Mouse (Mus musculus) kidney, postnatal 36 days (tissue): Measurements from ENCODE around the gene Tecta.

Experiments
- DNase-seq, 2 experiments: peaks; one replicate each; pipeline ENCODE4 v3.0.0; 2021 to 2022; ENCODE audit warnings: mixed read lengths in 2 of 2

The Tecta gene

DNA sequence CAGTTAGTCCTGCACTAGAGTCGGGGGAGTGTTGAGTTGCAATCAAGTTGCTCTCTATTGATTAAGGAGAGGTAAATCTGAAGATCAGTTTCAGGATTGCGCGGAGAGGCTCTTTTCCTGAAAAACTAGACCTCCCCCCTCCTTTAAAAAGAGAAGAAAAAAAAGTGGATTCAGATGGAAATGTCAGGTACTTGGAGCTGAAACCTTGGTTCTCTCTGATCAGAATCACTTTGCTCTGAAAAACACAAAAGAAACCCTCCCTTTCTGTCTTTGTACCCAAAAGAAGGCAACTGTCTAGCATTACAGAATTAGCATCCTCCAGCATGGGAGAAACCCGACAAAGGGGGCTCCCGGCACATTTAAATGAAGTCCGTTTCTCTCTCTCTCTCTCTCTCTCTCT lies at the start of gene Tecta:
Gene Tecta, minus strand, starts transcription at position 101 of the 400 bp plus-strand sequence.
- DNase-seq: no peak

DNA sequence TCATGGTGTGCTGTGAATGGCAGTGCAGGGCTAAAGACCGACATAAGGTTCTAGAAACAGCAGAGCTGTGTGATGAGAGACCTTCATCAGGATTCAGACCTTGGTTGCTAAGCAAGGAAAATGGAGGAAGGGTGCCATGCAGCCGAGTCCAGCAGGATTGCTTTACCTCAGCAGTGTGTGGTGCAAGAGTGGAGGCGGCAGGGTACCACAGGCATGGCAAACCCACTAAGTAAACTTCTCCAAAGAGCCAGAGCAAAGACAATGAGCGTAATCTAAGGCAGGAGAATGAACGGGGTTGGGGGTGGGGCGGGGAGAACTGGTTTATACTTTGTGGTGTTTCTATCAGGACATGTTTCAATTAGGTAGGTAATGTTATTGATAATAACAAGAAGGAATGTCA lies 49.3 kb upstream of the Tecta start:
- no peak for DNase-seq

DNA sequence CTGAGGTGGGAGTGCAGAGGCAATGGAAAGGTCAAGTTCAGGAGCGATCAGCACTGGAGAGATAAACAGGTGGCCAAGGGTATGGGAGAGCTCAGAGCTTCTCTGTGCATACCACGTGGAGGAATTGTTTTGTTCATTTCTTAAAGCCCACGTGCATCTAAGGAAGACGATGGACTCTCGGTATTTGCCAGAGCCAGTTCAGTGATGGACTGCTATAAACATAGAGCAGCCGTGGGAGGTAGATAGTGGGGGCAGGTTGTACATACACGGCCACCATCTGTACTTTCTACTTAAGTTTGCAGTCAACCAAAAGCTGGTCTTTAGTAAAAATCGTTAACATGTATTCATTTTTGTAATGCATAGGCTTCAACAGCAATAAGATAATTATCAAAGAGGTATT lies 42.4 kb upstream of the Tecta start:
- no peak for DNase-seq

DNA sequence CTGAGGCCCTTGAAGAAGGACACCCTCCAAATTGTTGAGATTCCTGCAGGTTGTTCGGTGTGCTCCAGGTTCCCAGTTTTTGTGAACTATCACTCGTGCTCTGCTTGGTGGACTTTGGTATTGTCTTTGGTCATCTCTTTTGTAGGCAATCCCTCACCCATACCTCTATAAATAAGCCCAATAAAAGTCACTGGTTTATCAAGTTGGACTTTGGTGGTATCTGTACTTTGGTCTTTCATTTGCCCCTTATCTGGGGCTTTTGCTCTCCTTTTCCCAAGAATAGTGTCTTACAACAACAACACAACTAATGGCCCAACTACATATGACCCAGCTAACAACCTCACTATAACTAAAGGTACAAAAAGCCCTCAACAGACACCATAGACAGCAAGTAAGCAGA lies 41.5 kb upstream of the Tecta start:
- DNase-seq: no peak

DNA sequence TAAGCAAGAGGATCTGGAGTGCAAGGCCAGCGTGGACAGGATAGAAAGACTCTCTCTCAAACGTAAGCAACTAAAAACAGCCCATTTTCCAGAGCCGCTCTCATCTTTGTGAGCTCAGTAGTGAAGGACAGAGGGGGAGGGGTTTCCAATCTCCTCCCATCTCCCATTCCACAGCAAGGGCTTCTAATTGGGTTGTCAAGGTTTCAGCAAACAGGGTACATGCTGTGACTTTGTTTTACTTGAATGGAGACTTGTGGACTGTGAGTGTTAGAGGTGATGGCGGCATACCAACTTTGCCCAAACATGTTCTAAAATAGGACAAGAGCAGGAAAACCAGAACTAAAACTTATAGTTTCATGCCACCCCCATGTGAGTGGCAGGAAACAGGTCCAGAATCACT lies 39.7 kb upstream of the Tecta start:
- DNase-seq: no peak

DNA sequence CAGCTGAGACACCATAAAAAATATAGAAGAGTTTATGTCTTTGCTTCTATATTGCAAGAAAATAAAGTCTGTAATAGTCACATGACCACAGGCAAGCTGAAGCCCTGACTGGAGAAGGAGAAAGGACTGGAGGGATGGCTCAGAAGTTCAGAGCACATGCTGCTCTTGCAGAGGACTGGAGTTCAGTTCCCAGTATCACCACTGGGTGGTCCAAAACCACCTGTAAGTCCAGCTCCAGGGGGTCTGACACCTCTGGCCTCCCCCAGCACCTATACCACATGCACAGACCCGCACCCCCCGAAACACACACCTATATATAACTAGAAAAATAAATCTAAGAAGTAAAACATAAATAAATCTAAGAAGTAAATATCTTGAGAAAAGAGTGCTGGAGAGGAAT lies 32.4 kb upstream of the Tecta start:
- DNase-seq: peak in 1 of 2 experiments; percentile 44

DNA sequence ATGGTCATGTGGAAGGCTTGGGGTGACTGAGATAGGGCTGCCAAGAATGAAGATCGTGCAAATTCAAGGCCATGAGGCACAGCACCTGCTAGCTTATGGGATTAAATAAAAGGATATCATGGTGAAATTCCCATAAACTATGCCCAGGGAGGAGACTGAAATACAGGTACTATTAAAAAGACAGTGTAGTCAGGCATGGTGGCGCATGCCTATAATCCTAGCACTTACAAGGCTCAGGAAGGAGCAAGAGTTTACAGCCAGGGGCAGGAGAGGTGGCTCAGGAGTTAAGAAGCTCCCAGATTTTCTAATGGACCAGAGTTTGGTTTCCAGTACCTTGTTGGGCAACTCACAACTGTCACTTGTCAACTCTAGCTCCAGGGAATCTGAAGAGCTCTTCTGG lies 31.9 kb upstream of the Tecta start:
- no peak for DNase-seq

DNA sequence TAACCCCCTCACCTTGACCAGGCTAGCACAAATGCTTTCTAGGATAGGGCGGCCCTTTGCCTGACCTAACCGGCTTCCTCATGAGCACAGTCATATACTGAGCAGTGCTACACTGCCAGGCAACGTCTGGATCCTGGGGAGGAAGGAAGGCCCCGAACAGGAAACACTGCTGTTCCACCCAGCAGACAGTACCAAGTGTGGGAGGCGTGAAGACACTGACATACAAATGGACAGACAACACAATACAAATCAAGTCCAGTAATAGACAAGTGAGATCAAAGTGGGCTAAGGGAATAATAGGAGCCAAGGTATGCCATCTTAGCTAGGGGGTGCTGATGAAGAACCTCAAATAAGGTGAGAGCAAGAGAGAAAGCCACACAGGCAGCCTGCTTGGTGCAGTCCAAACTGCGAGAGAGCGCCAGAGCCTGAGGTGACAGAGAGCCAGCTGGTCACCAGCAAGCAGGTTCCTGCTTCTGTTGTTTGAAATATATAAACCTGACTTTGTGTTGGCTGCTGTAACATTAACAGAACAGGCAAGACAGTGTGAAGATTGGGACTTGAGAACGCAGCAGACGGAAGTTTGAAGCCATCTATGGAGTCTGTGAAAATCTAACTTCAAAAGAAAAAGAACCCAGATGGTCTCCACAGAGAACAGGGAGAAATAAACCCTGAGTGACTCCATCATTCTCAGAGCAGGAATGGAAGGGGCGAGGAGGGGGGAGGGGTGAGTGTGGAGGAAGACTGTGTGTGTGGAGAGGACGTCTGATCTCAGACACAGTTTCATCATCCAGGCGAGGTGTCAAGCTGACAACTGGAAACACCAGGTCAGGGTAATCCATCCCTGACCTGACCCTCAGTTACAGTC lies 28.6 kb upstream of the Tecta start:
- DNase-seq: peak; percentile 43 to 48

DNA sequence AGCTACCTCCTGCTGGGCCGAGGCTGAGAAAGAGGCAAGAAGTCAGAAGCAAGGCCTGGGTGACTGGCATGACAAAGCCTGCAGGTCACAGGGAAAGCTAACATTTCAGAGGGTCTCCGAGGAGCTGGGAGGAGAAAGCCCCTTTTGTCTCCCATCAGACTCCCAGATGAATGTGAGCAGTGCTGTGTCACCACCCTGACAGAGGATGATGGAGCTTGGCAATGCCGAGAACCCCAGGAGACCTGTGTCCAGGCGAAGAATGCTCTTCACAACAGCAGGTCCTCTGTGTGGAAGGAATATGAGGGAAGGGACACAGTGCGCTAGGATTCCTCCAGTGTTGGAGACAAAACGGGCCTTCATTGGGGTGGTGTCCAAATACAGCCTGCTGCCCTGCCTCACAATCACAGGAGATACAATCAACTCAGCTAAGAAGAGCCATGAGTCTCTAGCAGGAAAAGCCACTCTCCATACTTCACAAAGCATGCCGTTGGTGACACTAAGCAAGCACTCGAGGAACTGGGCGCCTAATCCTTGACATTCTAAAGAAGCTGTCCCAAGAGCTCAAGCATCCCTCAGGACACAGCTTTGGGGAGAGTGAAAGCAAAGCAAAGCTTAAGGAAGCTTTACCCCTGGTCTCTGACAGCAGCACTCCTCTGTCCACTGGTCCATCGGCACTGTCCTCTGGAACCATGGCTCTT lies 27.1 kb upstream of the Tecta start:
- no peak for DNase-seq

DNA sequence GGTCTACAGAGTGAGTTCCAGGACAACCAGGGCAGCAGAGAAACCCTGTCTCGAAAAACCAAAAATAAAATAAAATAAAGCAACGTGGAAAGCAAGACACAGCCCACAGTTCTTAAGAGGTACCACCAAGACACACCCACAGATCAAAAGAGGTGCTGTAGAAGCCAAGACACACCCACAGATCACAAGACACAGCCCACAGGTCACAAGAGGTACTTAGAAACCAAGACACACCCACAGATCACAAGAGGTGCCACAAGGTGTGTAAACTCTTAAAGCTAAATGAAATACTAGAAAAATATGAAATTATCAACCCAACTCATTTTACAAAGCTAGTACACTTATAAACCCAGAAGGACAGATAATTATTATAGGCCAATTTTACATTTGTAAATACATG lies 23.9 kb upstream of the Tecta start:
- DNase-seq: no peak

DNA sequence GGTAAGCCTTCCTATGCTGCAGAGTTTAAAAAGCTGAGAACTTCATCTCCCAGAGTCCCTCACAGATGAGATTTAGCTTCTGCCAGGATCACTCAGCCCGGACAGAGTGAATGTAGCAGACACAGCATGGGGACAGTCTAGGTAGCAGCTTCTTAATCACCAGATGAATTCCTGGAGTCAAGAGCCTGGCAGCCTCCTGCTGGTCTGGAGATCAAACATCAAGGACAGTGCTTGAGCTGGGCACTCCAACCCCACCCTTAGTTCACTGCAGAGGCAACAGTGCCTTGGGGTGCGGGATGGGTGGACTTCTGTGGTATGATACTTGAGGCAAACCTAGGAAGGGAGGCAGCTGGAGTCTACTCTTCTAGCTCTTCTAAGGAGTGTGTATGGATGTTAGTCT lies 20.0 kb upstream of the Tecta start:
- DNase-seq: no peak

DNA sequence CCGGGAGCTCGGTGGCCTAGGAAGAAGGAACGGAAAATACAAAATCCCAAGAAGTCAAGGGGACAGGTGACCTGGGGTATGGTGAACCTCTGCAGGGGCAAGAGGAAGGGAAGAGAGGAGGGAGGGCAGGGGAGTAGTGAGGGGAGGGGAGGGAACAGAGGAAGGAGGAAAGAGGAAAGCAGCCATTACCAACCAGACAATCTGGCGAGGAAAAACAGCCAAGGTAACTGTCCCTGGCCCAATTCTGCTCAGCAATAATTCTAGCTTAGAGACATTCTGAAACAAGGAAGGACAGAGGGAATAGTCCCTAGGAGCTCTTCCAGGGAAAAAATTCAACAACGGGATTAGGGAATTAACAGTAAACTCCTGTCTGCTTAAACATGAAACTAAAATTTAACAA lies 19.1 kb upstream of the Tecta start:
- DNase-seq: no peak

DNA sequence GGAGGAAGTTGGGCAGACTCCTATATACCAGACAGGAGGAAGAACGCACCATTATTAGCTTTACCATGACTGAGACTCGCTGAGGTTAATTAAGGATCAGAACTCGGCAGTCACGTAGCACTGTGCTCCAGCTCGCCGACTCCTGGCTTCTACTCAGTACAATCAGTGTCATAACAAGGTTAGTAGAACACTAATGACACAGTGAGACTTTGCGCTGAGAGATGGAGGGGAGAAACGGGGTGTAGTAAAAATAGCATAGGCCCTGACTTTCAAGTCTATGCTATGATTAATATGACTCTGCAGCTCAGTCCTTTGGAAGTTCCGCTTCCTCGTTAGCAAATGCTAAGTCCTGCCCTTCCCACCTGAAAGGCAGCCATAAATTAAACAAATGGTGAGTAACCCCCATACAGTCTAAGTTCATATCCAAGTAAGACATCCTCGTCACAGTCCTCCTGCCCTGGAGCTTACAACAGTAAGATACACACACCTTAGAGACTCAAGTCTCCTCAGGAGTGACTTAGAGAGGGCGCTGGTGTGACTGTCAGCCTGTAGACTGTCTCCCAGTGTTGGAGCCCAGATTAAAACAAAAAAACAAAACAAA lies 17.7 kb upstream of the Tecta start:
- no peak for DNase-seq

DNA sequence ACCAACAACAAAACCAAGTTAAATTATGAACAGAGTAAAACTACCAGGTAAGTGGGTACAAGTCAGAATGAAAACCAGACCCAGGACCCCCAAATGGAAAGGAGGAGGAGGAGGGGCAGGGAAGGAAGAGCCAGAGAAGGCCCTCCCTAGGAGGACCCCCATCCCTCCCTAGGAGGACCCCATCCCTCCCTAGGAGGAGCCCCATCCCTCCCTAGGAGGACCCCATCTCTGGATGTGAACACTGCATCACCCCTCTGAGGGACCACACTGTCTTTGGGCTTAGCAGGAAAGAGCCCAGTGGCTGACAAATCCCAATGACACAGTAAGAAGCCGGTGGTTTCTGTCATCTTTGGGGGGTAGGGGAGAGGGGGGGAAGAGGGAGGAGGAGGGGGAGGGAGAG lies 15.5 kb upstream of the Tecta start:
- DNase-seq: no peak

DNA sequence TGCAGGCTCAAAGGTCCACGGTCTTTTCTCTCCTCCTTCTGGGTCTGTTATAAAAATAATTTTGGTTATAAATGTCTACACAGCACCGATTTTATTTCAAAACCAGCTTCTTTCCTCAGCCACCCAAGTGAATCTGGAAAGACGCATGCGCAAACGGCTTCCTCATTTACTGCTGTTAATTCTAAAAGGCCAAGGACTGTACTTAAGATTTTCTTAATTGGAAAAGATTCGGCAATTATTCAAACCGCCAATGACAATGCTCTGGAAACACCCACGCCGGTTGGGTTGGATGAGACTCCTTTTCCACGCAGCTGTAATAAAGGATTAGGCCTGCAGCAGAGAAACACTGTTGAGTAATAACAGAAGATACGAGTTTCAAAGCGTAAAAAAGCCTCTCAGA lies 13.6 kb upstream of the Tecta start:
- DNase-seq: no peak

DNA sequence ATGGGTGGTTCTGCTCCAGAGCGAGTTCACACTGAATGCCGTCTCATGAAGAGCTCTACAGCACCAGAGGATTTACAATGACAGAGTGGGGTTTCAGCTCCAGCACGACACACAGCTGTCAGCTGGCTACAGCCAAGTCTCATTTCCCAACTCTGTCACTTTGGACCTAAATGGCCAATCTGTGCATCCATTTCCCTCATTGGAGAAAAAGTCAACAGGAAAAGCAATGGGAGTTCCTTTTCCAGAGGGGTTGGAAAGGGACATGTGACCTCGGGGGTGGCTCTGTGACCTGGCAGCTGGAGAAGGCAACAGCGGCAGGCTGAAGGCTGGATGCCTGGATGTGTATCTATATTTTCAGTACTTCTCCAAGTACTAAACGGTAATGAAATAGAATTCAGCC lies 11.6 kb upstream of the Tecta start:
- DNase-seq: peak in 1 of 2 experiments; percentile 13

DNA sequence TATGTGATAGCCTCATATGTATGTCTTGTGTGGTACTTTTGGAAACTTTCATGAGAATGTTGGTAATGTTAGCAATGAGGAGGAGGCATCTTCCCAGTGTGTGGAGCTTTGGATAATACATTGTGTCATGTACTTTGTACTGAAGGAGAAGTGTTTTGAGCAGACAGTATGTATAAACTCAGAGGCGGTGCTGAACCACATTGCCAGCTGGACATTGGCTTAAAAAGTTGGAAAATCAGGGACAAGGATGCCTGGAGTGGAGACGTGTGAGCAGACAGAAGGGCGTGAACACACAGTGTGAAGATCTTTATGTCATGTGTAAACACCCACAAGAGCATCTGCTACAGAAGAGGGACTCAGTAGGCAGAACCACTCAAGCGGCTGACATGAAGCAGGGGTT lies 6.0 kb upstream of the Tecta start:
- DNase-seq: no peak

DNA sequence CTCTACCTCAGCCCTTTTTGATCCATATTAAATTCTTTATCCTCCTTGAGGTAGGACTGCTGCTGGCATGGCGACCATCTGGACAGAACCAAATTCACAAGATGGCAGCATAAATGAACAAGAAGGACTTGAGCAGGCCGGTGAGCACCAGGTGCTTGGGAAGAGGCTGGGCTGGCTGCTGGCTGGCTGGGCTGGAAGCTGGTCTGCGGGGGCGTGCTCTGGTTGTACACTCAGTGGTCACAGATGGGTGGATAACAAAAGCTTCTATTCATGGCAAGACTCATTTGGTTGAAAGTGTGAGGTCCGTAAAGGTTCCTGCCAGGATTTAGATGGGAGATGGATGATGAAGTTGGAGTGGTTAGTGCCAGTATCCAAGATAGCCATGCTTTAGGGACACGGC lies 1.8 kb upstream of the Tecta start:
- DNase-seq: no peak

DNA sequence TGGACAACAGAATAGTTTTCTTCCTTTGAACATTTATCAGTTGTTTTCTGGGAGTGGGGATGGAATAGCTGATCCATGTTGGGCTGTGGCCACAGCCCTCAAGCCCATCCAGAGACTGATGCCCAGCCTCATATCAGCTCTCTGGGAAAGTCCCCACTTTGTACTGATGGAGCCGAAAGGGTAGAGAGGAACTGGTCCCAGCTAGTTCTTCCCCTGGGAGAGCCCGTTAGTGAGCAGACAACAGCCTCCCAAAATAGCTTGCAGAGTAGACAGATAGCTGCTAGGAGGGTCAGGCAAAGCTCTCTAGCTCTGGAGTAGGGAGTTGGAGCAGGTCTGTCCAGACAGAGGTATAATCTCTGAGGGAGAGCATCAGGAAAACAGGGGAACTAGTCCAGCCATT lies 3.6 kb downstream of the Tecta start:
- no peak for DNase-seq

DNA sequence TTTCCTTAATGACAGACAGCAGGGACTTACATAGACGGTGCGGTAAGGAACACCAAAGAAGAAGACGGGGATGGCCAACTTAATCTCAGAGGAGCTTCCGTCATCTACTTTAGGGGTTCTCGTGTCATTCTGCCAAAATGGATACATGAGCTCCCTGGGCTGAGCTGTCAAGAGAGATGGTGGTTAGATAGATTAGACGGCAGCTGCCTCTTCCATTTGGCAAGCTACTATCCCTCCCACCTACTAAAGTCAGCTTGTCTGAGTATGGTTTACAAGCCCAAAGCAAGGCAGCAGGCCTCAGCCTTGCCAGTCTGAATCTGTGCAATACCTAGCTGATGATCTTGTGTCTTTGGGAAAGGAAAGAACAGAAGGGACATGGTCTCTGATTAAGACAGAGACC lies 4.8 kb downstream of the Tecta start:
- DNase-seq: no peak

DNA sequence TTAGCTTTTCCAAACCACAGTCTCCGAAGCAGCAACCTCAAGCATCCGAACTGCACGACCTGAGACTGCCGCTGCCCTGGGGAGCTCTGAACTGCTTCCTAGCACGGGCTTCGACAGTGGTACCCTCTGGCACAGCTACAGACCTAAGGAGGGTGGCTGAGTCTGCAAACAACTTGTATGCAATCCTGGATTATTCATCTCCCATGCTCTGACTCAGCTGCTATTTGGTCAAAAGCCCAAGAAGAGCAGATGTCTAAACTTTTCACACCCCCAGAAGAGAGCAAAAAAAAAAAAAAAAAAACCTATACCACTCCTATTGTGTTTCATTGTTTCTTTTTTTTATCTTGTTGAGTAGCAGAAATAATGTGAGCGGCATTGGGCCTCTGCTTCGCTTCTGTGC lies 5.4 kb downstream of the Tecta start:
- DNase-seq: no peak

DNA sequence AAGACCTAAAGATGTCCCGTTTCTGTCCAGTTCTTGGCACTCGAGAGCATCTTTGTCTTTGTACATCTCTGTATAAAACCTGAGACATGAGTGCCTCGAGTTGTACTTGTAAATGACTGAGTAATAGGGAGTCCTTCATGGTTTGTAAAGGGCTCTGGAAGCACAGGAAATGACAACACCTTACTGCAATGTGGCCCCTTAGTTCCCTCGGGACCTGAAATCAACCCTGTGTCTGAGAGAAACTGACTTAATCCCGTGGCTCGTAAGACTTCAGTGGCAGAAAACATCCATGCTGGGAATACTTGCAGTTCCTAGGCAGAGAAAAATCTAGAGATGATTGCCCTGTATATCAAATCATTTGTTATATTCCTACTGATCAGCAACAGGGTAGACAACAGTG lies 6.8 kb downstream of the Tecta start:
- no peak for DNase-seq

DNA sequence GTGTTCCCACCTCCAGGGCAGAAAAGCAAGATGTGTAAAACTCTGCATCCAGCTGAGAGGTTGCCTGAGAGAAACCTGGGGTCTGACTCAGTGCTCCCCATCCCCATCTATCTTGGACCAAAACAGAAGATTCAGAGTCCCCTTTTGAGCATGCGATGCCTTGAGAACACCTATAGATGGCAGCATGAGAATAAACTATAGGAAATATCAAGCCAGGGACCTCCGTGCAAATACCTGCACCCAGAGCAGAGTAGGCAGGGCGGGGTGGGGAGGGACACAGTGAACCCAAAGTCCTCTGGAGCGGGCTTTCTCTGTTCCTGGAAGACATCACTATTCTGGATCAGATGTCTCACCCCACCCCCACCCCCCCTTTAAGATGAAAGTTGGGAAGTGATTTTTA lies 11.2 kb downstream of the Tecta start:
- DNase-seq: no peak

DNA sequence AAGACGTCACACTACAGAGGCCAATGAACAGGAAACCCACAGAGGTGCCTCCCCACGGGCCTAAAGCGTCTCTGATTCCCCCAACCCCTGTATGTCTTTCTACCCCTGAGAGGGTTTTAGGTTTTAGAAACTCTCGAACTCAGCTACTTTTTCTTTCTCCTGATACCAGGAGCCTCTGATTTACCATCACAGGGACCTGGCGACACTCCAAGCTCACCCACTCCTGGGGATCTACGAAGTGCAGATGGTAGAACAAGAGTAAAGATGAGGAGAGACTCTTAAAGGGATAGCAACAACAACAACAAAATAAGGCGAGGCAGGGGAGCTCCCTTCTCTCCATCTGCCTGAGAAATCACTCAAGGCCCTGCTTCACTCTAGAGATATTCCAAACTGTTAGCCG lies 12.7 kb downstream of the Tecta start:
- no peak for DNase-seq
